Mouse (Mus musculus): Measurements from ENCODE around the gene Fsd1. TPM values are rescaled to one million over a fixed set of nuclear protein-coding genes. Genes with fewer than 3 reads are reported as not detected.

Gene Fsd1
- polyA plus RNA-seq, 1 experiment from 2014 or later: 179 TPM

DNA sequence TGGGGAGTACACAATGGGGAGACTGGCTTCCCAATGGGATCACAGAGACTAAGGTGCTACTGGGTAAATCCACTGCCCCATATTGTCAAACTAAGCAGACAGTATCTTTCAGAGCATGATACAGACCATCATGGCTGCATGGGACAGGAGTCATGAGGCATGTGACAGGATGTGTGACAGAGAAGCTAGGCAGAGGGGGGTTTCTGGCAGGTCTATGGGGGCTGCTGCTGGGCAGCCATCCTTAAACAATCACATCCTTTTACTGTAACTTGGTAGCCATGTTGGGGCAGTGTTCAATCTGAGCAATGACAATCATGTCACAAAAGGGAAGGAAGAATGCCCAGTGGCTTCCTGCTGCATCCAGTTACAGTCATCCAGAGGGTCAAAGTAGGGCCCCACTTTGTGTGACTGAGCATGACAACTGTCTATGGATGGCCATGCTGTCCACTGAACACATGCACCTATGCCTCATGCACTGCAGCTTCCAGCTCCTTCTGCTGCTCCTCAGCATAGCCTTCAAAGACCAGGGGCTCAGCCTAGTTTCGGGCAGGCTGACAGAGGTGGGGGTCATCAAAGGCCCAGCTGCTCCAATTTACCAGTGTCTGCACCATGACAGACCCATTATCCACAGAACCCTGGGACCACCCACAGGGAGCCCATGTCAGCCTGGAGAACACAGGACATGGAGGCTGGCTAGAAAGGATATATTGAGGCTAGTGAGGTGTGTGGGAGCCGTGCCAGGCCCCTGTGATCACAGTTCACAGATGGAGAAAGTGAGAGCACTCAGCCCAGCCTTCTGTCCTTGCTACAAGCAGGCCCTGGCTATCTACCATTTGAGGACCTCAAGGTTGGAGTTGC, 36.1 kb downstream of the Fsd1 start:
- no peaks in the 10 kb centered on the region for H3K9me3 ChIP-seq (ENCODE audit: control insufficient read depth, low read length)
- H3K27me3 ChIP-seq (replicated peaks; ENCODE audit: control insufficient read depth, insufficient read depth, low read length): no peaks in the 10 kb centered on the region
- WGBS: 61% methylated on average over 2 of the region's 2 CpGs
- no peaks in the 10 kb centered on the region for H3K4me1 ChIP-seq (replicated peaks; ENCODE audit: control insufficient read depth, insufficient read depth, low read length)
- H3K27ac ChIP-seq (ENCODE audit: low read length): no peak overlapping the region
- no peak overlapping the region for H3K9ac ChIP-seq (replicated peaks; ENCODE audit: low read depth, low read length)
- no peak overlapping the region for H3K4me3 ChIP-seq (replicated peaks; ENCODE audit: low read length)
- no peak overlapping the region for H3K4me2 ChIP-seq (ENCODE audit: low read length)
- ATAC-seq: no peak
- H3K36me3 ChIP-seq (ENCODE audit: control insufficient read depth, insufficient read depth): peaks cover 10% of the 10 kb centered on the region

DNA sequence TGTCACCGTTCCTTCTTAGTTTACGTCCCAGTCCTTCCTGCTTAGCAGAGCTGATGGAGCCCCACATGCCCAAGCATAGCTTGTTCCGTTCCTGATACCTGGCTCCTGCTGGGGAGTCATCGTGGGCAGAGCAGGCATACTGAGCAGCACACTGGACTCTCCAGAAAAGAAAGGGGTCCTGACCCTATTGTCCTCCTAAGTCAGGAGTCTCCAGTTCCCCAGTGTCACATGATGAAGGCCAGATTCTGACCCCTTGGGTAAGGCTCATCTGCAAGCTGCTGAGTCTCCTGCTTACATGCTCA, 36.6 kb downstream of the Fsd1 start:
- no peak for ATAC-seq
- H3K4me1 ChIP-seq (replicated peaks; ENCODE audit: control insufficient read depth, insufficient read depth, low read length): no peaks in the 10 kb centered on the region
- peaks cover 5% of the 10 kb centered on the region for H3K36me3 ChIP-seq (ENCODE audit: control insufficient read depth, insufficient read depth)
- no peak overlapping the region for H3K27ac ChIP-seq (ENCODE audit: low read length)
- no peak overlapping the region for H3K9ac ChIP-seq (replicated peaks; ENCODE audit: low read depth, low read length)
- no peaks in the 10 kb centered on the region for H3K9me3 ChIP-seq (ENCODE audit: control insufficient read depth, low read length)
- H3K4me3 ChIP-seq (replicated peaks; ENCODE audit: low read length): no peak overlapping the region
- H3K4me2 ChIP-seq (ENCODE audit: low read length): no peak overlapping the region
- no peaks in the 10 kb centered on the region for H3K27me3 ChIP-seq (replicated peaks; ENCODE audit: control insufficient read depth, insufficient read depth, low read length)
- 82% methylated on average over 4 of the region's 4 CpGs for WGBS

DNA sequence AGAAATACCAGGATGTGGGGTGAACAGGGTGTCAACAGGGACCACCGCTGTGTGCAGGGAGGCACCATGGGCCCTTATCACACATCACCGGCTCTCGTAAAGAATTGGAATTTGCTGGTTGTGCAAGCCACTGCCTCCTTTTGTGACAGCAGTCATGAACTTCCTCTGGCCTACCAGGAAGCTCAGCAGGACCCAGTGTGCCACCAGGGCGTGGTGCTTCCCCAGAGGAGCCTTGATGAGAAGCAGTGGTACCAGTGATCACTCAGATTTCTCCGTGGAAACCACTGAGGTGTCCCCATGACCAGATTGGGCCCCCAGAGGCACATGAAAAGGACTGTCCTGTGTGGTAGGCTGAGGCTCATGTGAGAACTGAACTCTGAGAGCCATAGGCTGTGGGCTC, 37.1 kb downstream of the Fsd1 start:
- WGBS: 89% methylated on average over 5 of the region's 5 CpGs
- no peak overlapping the region for H3K27ac ChIP-seq (ENCODE audit: low read length)
- H3K4me3 ChIP-seq (replicated peaks; ENCODE audit: low read length): no peak overlapping the region
- H3K4me1 ChIP-seq (replicated peaks; ENCODE audit: control insufficient read depth, insufficient read depth, low read length): no peaks in the 10 kb centered on the region
- no peak for ATAC-seq
- no peak overlapping the region for H3K9ac ChIP-seq (replicated peaks; ENCODE audit: low read depth, low read length)
- H3K27me3 ChIP-seq (replicated peaks; ENCODE audit: control insufficient read depth, insufficient read depth, low read length): no peaks in the 10 kb centered on the region
- no peak overlapping the region for H3K4me2 ChIP-seq (ENCODE audit: low read length)
- H3K9me3 ChIP-seq (ENCODE audit: control insufficient read depth, low read length): no peaks in the 10 kb centered on the region
- H3K36me3 ChIP-seq (ENCODE audit: control insufficient read depth, insufficient read depth): peaks cover 4% of the 10 kb centered on the region

DNA sequence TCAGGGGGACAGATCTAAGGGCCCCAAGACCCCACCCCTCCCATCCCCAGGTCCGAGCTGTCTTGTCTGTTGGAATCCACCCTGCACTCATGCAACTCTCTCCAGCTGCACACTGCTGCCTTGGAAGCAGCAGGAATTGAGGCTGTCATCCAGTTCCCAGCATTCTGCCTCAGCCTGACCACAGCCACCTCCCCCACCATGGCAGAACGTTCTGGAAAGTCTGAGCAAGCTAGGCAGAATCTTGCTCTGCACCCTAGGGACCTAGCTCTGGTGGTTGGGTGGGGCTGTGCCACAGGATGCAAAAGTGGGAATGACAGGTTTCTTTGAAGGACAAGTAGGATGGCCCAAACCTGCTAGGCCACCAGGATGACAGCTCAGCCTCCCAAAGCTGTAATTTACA, 38.2 kb downstream of the Fsd1 start:
- no peaks in the 10 kb centered on the region for H3K36me3 ChIP-seq (ENCODE audit: control insufficient read depth, insufficient read depth)
- 79% methylated on average over 2 of the region's 2 CpGs for whole genome bisulfite sequencing
- no peak overlapping the region for H3K4me3 ChIP-seq (replicated peaks; ENCODE audit: low read length)
- H3K9ac ChIP-seq (replicated peaks; ENCODE audit: low read depth, low read length): no peak overlapping the region
- no peaks in the 10 kb centered on the region for H3K4me1 ChIP-seq (replicated peaks; ENCODE audit: control insufficient read depth, insufficient read depth, low read length)
- H3K27me3 ChIP-seq (replicated peaks; ENCODE audit: control insufficient read depth, insufficient read depth, low read length): no peaks in the 10 kb centered on the region
- no peak overlapping the region for H3K4me2 ChIP-seq (ENCODE audit: low read length)
- H3K27ac ChIP-seq (ENCODE audit: low read length): no peak overlapping the region
- no peaks in the 10 kb centered on the region for H3K9me3 ChIP-seq (ENCODE audit: control insufficient read depth, low read length)
- ATAC-seq: no peak

DNA sequence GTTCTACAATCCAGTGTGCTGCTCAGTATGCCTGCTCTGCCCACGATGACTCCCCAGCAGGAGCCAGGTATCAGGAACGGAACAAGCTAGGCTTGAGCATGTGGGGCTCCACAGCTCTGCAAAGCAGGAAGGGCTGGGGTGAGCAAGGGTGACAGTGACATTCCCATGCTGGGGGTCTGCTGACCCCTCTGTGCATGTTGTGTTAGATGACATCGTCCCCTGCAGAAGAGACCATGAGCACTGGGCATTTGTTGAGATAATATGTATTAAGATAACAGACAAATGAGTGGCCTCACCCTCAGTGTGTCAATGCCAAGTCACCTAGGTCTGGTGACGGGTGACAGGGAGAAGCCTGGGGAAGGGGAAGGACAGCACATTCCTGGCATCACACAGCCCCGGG, 38.6 kb downstream of the Fsd1 start:
- H3K27ac ChIP-seq (ENCODE audit: low read length): no peak overlapping the region
- H3K9me3 ChIP-seq (ENCODE audit: control insufficient read depth, low read length): no peaks in the 10 kb centered on the region
- 82% methylated on average over 5 of the region's 5 CpGs for WGBS

DNA sequence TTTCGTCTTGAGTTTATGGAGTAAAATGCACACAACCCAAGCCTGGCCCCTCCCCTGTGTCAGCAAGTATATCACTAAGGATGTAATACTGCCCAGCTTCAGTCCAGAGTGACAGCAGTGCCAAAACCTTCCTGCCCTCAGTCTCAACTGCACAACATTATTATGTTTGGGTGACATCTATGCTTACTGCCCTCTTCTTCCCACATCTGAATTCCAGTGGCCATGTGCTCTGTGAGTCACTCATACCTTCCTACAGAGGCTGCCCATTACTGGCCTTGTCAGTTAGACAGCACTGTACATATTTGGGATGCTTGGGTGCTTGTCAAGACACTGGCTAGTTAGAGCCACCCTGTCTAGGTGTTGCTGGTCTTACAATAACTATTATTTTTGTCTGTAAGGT, 40.0 kb downstream of the Fsd1 start:
- no peak for ATAC-seq
- H3K27ac ChIP-seq (ENCODE audit: low read length): no peak overlapping the region
- H3K9me3 ChIP-seq (ENCODE audit: control insufficient read depth, low read length): no peaks in the 10 kb centered on the region
- no peaks in the 10 kb centered on the region for H3K27me3 ChIP-seq (replicated peaks; ENCODE audit: control insufficient read depth, insufficient read depth, low read length)
- no peak overlapping the region for H3K4me2 ChIP-seq (ENCODE audit: low read length)
- WGBS: 95% methylated on average over 1 of the region's 1 CpGs
- H3K4me3 ChIP-seq (replicated peaks; ENCODE audit: low read length): no peak overlapping the region
- no peaks in the 10 kb centered on the region for H3K4me1 ChIP-seq (replicated peaks; ENCODE audit: control insufficient read depth, insufficient read depth, low read length)
- H3K36me3 ChIP-seq (ENCODE audit: control insufficient read depth, insufficient read depth): peaks cover 2% of the 10 kb centered on the region; the same call in 1 of the 2 replicates
- no peak overlapping the region for H3K9ac ChIP-seq (replicated peaks; ENCODE audit: low read depth, low read length)

More for the DNA sequence above, 38.6 kb downstream of the Fsd1 start:
- no peak overlapping the region for H3K9ac ChIP-seq (replicated peaks; ENCODE audit: low read depth, low read length)
- no peaks in the 10 kb centered on the region for H3K27me3 ChIP-seq (replicated peaks; ENCODE audit: control insufficient read depth, insufficient read depth, low read length)
- peaks cover 2% of the 10 kb centered on the region; the same call in 1 of the 2 replicates for H3K36me3 ChIP-seq (ENCODE audit: control insufficient read depth, insufficient read depth)
- H3K4me3 ChIP-seq (replicated peaks; ENCODE audit: low read length): no peak overlapping the region
- ATAC-seq: no peak
- no peaks in the 10 kb centered on the region for H3K4me1 ChIP-seq (replicated peaks; ENCODE audit: control insufficient read depth, insufficient read depth, low read length)
- H3K4me2 ChIP-seq (ENCODE audit: low read length): no peak overlapping the region

DNA sequence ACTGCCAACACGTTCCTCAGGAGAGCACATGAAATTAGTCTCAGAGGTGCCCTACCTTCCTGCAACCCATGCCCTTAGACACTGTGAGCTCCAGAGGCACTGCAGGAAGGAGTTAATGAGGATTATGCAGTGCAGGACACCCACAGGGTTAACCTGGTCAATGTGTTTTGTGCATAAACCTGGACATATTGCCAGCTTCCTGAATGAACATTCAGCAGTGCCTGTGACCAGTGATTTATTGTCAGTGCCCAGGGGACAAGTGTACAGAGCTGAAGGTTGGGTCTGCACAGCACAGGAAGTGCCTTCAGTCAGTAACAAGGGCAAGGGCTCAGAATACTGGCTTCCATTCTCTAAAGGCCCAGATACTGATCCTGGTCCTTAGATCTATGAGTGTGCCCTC, 40.6 kb downstream of the Fsd1 start:
- no peak overlapping the region for H3K4me3 ChIP-seq (replicated peaks; ENCODE audit: low read length)
- H3K27me3 ChIP-seq (replicated peaks; ENCODE audit: control insufficient read depth, insufficient read depth, low read length): no peaks in the 10 kb centered on the region
- H3K9ac ChIP-seq (replicated peaks; ENCODE audit: low read depth, low read length): no peak overlapping the region
- H3K9me3 ChIP-seq (ENCODE audit: control insufficient read depth, low read length): no peaks in the 10 kb centered on the region
- H3K4me2 ChIP-seq (ENCODE audit: low read length): no peak overlapping the region
- WGBS: 87% methylated on average over 1 of the region's 1 CpGs
- H3K36me3 ChIP-seq (ENCODE audit: control insufficient read depth, insufficient read depth): peaks cover 2% of the 10 kb centered on the region; the same call in 1 of the 2 replicates
- no peaks in the 10 kb centered on the region for H3K4me1 ChIP-seq (replicated peaks; ENCODE audit: control insufficient read depth, insufficient read depth, low read length)
- no peak overlapping the region for H3K27ac ChIP-seq (ENCODE audit: low read length)
- ATAC-seq: no peak

DNA sequence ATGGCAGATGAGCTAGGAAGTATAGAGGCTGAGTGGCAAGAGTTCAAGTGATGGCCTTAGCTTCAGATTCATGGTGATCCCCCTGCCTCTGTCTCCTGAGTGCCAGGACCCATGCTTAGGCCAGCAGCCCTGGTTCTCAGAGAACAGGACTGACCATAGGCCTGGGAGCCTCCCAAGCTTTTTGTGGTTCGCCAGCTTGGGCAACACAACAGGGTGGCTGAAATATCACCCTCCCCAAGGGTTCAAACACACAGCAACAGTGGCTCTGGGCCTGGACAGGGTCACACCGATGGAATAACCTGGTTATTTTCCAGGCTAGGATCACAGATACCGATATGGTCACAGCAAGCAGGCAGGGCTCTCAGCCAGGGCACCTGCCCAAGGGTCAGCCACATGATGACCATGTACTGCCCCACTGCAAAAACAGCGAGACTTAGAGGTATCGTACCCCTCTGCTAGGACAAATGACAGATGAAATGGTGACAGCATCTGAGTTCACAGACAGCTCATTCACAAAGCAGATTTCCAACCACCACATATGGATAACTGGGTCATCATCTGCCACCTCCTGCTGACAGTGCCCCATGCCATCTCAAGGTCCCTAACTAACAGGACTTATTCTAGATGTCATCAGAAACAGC, 41.6 kb downstream of the Fsd1 start:
- H3K4me2 ChIP-seq (ENCODE audit: low read length): no peak overlapping the region
- peaks cover 4% of the 10 kb centered on the region for H3K4me1 ChIP-seq (replicated peaks; ENCODE audit: control insufficient read depth, insufficient read depth, low read length)
- H3K9me3 ChIP-seq (ENCODE audit: control insufficient read depth, low read length): no peaks in the 10 kb centered on the region
- ATAC-seq: no peak
- no peaks in the 10 kb centered on the region for H3K27me3 ChIP-seq (replicated peaks; ENCODE audit: control insufficient read depth, insufficient read depth, low read length)
- H3K4me3 ChIP-seq (replicated peaks; ENCODE audit: low read length): no peak overlapping the region
- H3K9ac ChIP-seq (replicated peaks; ENCODE audit: low read depth, low read length): no peak overlapping the region
- H3K27ac ChIP-seq (ENCODE audit: low read length): no peak overlapping the region
- peaks cover 2% of the 10 kb centered on the region; the same call in 1 of the 2 replicates for H3K36me3 ChIP-seq (ENCODE audit: control insufficient read depth, insufficient read depth)
- 92% methylated on average over 5 of the region's 5 CpGs for WGBS

DNA sequence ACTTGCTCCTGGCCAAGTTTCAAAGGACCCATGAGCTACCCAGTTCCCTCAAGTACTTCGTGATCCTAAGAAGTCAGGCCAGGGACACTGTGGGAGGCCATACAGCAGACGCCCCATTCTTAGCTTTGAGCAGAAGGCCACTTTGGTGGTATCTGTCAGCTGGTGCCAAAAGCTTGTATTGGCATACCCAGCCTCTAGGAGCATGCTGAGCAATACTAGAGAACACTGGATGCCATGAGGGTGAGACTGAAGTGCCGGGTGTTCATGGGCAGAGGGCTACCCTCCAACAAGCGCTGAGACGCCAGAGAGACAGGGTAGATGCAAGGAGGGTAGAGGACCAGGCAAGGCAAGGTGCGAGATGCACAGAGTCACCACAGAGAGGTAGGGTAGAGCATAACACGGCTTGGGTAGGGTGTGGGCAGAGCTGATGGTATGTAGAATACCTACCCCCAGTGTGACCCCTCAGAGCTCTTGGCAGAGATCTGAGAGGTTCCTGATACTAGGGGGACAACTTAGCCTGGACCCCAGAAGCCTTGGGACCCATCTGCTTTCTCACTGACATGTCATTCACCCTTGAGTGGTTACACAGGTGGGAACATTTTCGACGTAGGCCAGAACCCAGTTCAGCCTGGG, 44.0 kb downstream of the Fsd1 start:
- H3K4me2 ChIP-seq (ENCODE audit: low read length): no peak overlapping the region
- H3K4me3 ChIP-seq (replicated peaks; ENCODE audit: low read length): no peak overlapping the region
- WGBS: 86% methylated on average over 9 of the region's 9 CpGs
- H3K9ac ChIP-seq (replicated peaks; ENCODE audit: low read depth, low read length): no peak overlapping the region
- H3K4me1 ChIP-seq (replicated peaks; ENCODE audit: control insufficient read depth, insufficient read depth, low read length): peaks cover 24% of the 10 kb centered on the region
- no peaks in the 10 kb centered on the region for H3K9me3 ChIP-seq (ENCODE audit: control insufficient read depth, low read length)
- no peaks in the 10 kb centered on the region for H3K27me3 ChIP-seq (replicated peaks; ENCODE audit: control insufficient read depth, insufficient read depth, low read length)
- no peak overlapping the region for H3K27ac ChIP-seq (ENCODE audit: low read length)
- no peak for ATAC-seq
- peaks cover 6% of the 10 kb centered on the region; the same call in 1 of the 2 replicates for H3K36me3 ChIP-seq (ENCODE audit: control insufficient read depth, insufficient read depth)

Measured in forebrain, embryonic 16.5 days (tissue).